Mouse (Mus musculus) embryonic facial prominence, embryonic 15.5 days (tissue): Measurements from ENCODE around the gene Evi2. TPM values are rescaled to one million over a fixed set of nuclear protein-coding genes. Genes with fewer than 3 reads are reported as not detected.

Experiments used
- ATAC-seq: fragments of 200-750 bp; cut with Nextera tagmentation; 2 replicates; pipeline ENCODE4 v1.8.0; 2017; ENCODE audit warnings: low read depth, moderate TSS enrichment; ENCODE audit not compliant: insufficient number of reproducible peaks, low FRiP score, low TSS enrichment
- H3K27ac ChIP-seq: fragments of 300-500 bp; sonication (generic); replicated peaks from 2 replicates; pipeline ENCODE4 v1.5.1; 2015; ENCODE audit warnings: mild to moderate bottlenecking, inconsistent platforms
- H3K27me3 ChIP-seq: fragments of 300-500 bp; sonication (generic); 2 replicates; pipeline ENCODE4 v1.6.1; 2015; ENCODE audit warnings: inconsistent platforms
- H3K36me3 ChIP-seq: fragments of 300-500 bp; sonication (generic); 2 replicates; pipeline ENCODE4 v1.6.1; 2015; ENCODE audit warnings: mild to moderate bottlenecking, inconsistent platforms
- H3K4me1 ChIP-seq: fragments of 300-500 bp; sonication (generic); 2 replicates; pipeline ENCODE4 v1.6.1; 2015; ENCODE audit warnings: inconsistent platforms
- H3K4me2 ChIP-seq: fragments of 300-500 bp; sonication (generic); replicated peaks from 2 replicates; pipeline ENCODE4 v1.6.1; 2015; ENCODE audit warnings: mild to moderate bottlenecking, inconsistent platforms
- H3K4me3 ChIP-seq: fragments of 300-500 bp; sonication (generic); replicated peaks from 2 replicates; pipeline ENCODE4 v1.5.1; 2015; ENCODE audit warnings: mild to moderate bottlenecking, inconsistent platforms
- H3K9ac ChIP-seq: fragments of 300-500 bp; sonication (generic); 2 replicates; pipeline ENCODE4 v1.6.1; 2015; ENCODE audit warnings: inconsistent platforms
- H3K9me3 ChIP-seq: fragments of 300-500 bp; sonication (generic); replicated peaks from 2 replicates; pipeline ENCODE4 v1.6.1; 2016; ENCODE audit warnings: inconsistent platforms
- WGBS: fragments of 180-500 bp; shearing (Covaris S2); methylation state at CpG from one replicate; pipeline ENCODE4 v1.1.7; 2015; 5-methylcytosine and 5-hydroxymethylcytosine counted together
- polyA plus RNA-seq: library from polyadenylated mRNA; unstranded; fragments of >200 nt; fragmentation: Nextera tagmentation; extraction: Ambion mirVana; gene quantifications from 2 replicates; pipeline ENCODE4 v1.2.1, GENCODE M21; 2015

Gene Evi2
- polyA plus RNA-seq, 1 experiment from 2014 or later: 0.64 TPM

DNA sequence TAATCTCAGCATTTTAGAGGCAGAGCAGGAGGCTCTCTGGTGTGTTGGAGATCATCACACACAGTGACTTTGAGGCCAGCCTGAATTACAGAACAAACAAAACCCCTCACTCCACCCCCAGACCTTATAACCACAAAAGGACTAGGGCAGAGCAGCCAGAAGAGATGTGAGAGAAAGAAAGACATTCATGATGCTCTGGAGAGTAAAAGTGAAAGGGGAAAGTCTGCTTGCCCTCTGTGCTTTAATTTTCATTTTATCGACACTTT is 6.1 kb downstream of the Evi2 start:
- Histone ChIP-seq H3K9ac (no peak overlapping the region), H3K4me3 (no peak overlapping the region), H3K4me2 (no peak overlapping the region), H3K4me1 (no peaks in the 10 kb centered on the region), H3K27me3 (no peaks in the 10 kb centered on the region), H3K9me3 (no peaks in the 10 kb centered on the region), H3K36me3 (no peaks in the 10 kb centered on the region; the same call in 1 of the 2 replicates), H3K27ac (no peak overlapping the region)
- WGBS: 79% methylated on average over 1 of the region's 1 CpGs
- ATAC-seq: no peak

DNA sequence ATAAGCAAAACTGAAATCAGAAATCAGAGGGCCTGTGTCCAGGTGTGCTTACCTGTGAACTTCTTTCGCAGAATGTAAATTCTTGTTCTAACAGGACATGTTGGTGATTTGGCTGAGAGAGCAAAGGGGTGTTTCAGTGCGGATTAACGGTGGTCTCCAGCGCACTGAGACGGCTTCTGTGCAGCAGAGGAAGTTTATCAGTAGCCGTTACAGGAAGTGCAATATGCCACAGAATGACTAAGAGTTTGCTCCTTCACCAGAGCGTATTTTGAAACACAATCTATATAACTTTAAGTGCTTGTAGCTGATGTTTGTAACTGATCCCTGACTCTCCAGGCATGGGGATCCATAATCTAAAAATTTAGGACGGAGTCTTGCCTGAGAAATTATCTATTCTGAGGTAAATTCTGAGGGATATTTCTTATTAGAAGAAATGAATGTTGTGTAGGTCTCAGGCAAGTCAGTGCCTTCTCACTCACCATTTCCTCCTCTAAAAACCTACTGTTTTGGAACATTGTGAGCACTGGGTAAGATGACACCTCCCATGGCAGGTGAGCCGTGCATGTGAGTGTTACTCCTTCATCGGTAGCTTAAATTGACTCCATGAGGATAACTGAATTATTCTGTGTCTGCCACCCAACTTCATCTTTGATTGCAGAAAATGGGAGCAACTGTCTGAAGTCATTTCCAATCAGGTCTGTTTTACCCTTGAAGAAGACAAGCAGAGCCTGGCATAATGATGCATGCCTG is 6.7 kb downstream of the Evi2 start, which contains the start of gene Evi2b:
Gene Evi2b (minus strand): TSS at position 203 of the 750 bp plus-strand sequence.
- ATAC-seq: no peak
- Histone ChIP-seq H3K9ac (no peak within 1 kb of the TSS), H3K36me3 (no peaks in the 10 kb centered on the region; the same call in 1 of the 2 replicates), H3K4me2 (no peak within 1 kb of the TSS), H3K9me3 (no peaks in the 10 kb centered on the region), H3K27ac (no peak within 1 kb of the TSS), H3K27me3 (no peaks in the 10 kb centered on the region), H3K4me3 (no peak within 1 kb of the TSS), H3K4me1 (no peaks in the 10 kb centered on the region)
- 66% methylated on average over 10 of the region's 10 CpGs for WGBS

DNA sequence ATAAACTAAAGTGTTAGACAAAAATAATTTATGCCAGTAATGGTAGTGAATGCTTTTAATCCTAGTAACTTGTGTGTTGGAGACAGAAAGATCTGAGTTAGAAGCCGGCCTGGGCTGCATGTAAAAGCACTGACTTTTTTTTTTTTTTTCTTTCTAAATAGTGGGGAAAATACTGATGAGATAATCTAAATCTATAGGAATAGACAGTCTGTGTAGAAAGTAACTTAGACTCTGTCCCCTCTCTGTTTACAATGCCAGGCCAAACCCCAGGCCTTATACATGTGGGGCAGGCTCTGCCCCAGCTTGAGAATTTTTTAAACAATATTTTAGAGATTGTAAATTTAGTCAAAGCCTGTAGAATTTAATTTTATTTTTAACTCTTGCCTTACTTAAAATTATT is 7.4 kb downstream of the Evi2 start:
- WGBS: 88% methylated on average over 1 of the region's 1 CpGs
- H3K4me2 ChIP-seq: no peak overlapping the region
- no peak overlapping the region for H3K27ac ChIP-seq
- no peak overlapping the region for H3K4me3 ChIP-seq
- no peak for ATAC-seq
- H3K9me3 ChIP-seq: no peaks in the 10 kb centered on the region
- H3K36me3 ChIP-seq: no peaks in the 10 kb centered on the region; the same call in 1 of the 2 replicates
- H3K4me1 ChIP-seq: no peaks in the 10 kb centered on the region
- H3K27me3 ChIP-seq: no peaks in the 10 kb centered on the region
- no peak overlapping the region for H3K9ac ChIP-seq

DNA sequence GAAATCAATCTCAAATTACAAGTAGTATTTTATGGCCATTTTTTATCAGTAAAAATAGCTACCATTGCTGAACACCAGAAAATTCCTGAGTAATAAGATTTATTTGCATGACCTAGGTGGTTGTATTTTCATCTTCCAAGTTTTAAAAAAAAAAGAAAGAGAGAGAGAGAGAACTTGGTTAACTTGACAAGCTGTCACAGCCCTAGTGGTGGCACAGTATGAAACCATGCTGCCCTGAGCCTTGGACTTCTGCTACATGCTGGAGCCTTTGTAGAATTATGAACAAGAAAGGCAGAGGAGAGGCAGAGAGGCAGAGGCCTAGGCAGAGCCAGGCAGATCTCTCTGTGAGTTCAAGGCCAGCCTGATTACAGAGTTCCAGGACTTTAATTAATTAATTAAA is 8.5 kb downstream of the Evi2 start:
- Histone ChIP-seq H3K4me2 (no peak overlapping the region), H3K36me3 (no peaks in the 10 kb centered on the region), H3K4me1 (no peaks in the 10 kb centered on the region), H3K27me3 (no peaks in the 10 kb centered on the region), H3K9ac (no peak overlapping the region), H3K4me3 (no peak overlapping the region), H3K9me3 (no peaks in the 10 kb centered on the region), H3K27ac (no peak overlapping the region)
- no peak for ATAC-seq

DNA sequence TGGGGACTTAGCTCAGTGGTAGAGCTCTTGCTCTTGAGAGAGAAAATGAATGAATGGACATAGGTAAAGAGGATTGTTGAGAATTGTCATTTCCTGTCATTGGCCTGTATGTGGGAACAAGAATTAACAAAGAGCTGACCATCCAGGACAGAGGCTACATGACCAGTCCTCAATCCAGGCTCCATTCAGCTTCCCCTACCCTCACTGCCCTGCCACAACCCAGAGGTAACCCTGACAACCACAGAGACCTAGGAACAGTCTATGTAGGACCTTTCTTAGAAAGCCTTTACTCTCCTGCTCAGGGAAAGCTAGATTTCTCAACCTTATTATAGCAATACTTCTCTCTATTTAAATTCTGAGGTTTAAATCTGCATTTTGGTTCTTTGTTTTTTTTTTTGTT is 9.6 kb downstream of the Evi2 start:
- H3K36me3 ChIP-seq: no peaks in the 10 kb centered on the region
- H3K4me3 ChIP-seq: no peak overlapping the region
- ATAC-seq: no peak
- H3K9me3 ChIP-seq: no peaks in the 10 kb centered on the region
- H3K9ac ChIP-seq: no peak overlapping the region
- no peak overlapping the region for H3K27ac ChIP-seq
- no peaks in the 10 kb centered on the region for H3K27me3 ChIP-seq
- H3K4me2 ChIP-seq: no peak overlapping the region
- no peaks in the 10 kb centered on the region for H3K4me1 ChIP-seq

DNA sequence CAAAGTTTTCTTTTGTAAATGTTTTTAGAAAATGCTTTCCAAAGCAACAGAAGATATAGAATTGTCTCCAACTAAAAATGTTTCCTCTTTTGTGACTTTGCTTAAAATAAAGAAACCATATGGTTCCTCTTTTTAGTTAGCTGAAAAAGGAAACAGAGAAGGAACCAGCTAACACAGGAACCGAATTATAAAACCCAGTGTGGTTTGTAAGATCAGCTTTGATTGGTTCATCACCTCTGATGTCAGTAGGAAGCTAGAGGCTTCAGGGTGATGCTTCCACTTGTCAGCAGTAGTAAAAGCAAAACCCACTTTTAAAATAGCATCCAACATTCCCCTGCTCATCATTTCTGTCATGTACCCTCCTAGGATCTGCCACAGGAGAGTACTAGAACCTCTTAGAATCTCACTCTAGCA is 10.5 kb downstream of the Evi2 start:
- Histone ChIP-seq H3K27me3 (no peaks in the 10 kb centered on the region), H3K4me2 (no peak overlapping the region), H3K36me3 (0 out of 2 replicates have a peak, but pooled peaks cover 4% of the 10 kb centered on the region), H3K9me3 (no peaks in the 10 kb centered on the region), H3K27ac (no peak overlapping the region), H3K4me3 (no peak overlapping the region), H3K9ac (no peak overlapping the region), H3K4me1 (0 out of 2 replicates have a peak, but pooled peaks cover 2% of the 10 kb centered on the region)
- 38% methylated on average over 1 of the region's 1 CpGs for WGBS
- ATAC-seq: no peak

DNA sequence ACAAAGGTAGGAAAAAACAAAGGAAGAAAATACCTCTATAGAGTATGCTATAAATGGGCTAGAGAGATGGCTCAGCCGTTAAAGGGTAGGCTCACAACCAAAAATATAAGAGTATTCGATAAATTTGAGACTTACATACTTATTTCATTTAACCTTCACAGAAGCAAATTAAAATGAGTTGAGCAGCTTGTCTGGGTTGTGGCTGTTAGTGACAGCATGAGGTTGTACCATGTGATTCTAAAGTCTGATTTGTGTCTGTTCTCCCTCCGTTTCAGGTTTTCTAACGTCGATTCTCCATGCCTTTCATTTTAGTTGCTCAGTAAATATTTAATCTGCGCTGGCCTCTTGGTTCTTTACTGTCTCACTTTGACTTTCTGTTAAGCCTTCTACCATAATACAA is 11.1 kb downstream of the Evi2 start:
- no peak overlapping the region for H3K27ac ChIP-seq
- 75% methylated on average over 6 of the region's 6 CpGs for WGBS
- 0 out of 2 replicates have a peak, but pooled peaks cover 4% of the 10 kb centered on the region for H3K36me3 ChIP-seq
- H3K9me3 ChIP-seq: no peaks in the 10 kb centered on the region
- no peak overlapping the region for H3K9ac ChIP-seq
- no peak for ATAC-seq
- H3K4me2 ChIP-seq: no peak overlapping the region
- no peaks in the 10 kb centered on the region for H3K27me3 ChIP-seq
- H3K4me1 ChIP-seq: 0 out of 2 replicates have a peak, but pooled peaks cover 2% of the 10 kb centered on the region
- H3K4me3 ChIP-seq: no peak overlapping the region

DNA sequence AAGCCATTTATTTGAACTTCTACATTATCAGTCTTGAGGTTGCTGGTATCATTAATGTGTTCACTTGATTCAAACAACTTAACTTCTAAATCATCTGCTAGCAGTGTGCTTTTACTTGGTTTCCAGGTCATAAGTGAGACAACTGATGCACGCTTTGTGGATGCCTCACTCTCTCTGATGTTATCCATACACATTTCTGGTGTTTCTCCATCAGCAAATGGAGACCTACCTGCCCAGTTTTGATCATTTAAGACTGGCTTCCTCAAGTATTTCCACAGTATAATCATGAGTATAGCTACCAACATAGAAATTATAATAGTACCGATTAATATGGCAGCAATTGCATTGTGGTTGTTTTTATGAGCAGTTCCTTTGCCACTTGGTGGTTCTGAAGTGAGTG is 14.6 kb downstream of the Evi2 start:
- WGBS: 96% methylated on average over 2 of the region's 2 CpGs
- ATAC-seq: no peak
- Histone ChIP-seq H3K27me3 (no peaks in the 10 kb centered on the region), H3K9ac (no peak overlapping the region), H3K36me3 (0 out of 2 replicates have a peak, but pooled peaks cover 4% of the 10 kb centered on the region), H3K4me1 (0 out of 2 replicates have a peak, but pooled peaks cover 2% of the 10 kb centered on the region), H3K27ac (no peak overlapping the region), H3K9me3 (no peaks in the 10 kb centered on the region), H3K4me2 (no peak overlapping the region), H3K4me3 (no peak overlapping the region)

DNA sequence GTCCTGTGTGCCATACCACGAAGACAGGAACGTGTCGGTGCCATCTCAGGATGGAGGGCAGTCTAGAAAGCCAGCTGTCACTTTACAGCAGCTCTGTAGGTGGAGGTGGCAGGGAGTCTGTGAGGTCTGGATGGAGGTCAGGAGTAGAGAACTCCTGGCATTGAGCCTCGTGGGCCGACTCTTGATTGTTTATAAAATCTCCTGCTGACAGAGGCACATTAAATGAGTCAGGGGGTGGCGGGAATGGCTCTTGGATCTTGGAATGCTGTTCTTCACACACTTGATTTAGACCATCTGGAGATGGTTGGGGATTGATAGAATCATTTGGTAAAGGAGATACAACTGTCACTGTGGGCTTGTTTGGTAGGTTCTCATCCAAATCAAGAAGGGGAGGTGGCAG is 15.1 kb downstream of the Evi2 start:
- no peak overlapping the region for H3K4me2 ChIP-seq
- 66% methylated on average over 6 of the region's 6 CpGs for WGBS
- H3K27me3 ChIP-seq: no peaks in the 10 kb centered on the region
- 0 out of 2 replicates have a peak, but pooled peaks cover 2% of the 10 kb centered on the region for H3K4me1 ChIP-seq
- no peak overlapping the region for H3K9ac ChIP-seq
- no peak overlapping the region for H3K4me3 ChIP-seq
- no peak for ATAC-seq
- no peaks in the 10 kb centered on the region for H3K9me3 ChIP-seq
- H3K36me3 ChIP-seq: 0 out of 2 replicates have a peak, but pooled peaks cover 4% of the 10 kb centered on the region
- H3K27ac ChIP-seq: no peak overlapping the region

DNA sequence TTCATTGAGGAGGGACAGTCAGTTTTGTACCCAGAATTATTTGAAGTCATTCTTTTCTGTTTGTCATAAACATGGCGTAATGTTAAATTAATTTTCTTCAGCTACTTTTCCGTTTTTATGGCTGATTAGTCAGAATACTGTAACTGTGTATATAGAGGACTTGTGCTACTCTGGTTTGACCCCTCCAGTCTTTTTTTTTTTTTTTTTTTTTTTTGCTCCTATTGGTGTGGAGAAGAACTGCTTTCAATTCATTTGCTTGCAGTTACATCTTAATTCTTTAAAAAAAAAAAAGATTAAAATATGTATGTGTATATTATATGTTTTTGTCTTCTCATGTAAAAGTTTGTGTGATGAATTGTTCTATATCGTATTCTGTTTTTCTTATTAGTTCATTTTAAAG is 18.4 kb downstream of the Evi2 start:
- no peak overlapping the region for H3K27ac ChIP-seq
- 0 out of 2 replicates have a peak, but pooled peaks cover 4% of the 10 kb centered on the region for H3K36me3 ChIP-seq
- no peak overlapping the region for H3K4me2 ChIP-seq
- no peaks in the 10 kb centered on the region for H3K27me3 ChIP-seq
- H3K9ac ChIP-seq: no peak overlapping the region
- no peaks in the 10 kb centered on the region for H3K9me3 ChIP-seq
- WGBS: 93% methylated on average over 3 of the region's 3 CpGs
- 0 out of 2 replicates have a peak, but pooled peaks cover 2% of the 10 kb centered on the region for H3K4me1 ChIP-seq
- no peak overlapping the region for H3K4me3 ChIP-seq
- no peak for ATAC-seq

DNA sequence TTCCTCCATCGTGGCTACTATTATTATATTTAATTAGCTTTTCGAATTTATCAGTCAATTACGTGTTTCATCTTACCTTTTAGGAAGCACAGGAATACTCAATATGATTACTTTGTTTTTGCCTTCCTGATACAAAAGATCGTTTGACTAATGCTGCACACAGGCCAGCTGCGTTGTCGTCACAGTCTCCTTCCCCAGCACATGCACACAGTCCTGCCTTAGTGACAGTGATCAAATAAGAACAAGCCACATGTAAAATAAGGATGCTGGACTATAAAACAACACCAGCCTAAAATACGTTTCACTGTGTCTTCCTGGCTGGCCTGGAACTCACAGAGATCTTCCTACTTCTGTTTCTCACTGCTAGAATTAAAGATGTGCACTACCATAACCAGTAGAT is 25.9 kb downstream of the Evi2 start:
- H3K9me3 ChIP-seq: no peaks in the 10 kb centered on the region
- no peak for ATAC-seq
- no peak overlapping the region for H3K9ac ChIP-seq
- no peaks in the 10 kb centered on the region for H3K36me3 ChIP-seq
- H3K27me3 ChIP-seq: no peaks in the 10 kb centered on the region
- no peak overlapping the region for H3K4me3 ChIP-seq
- no peaks in the 10 kb centered on the region for H3K4me1 ChIP-seq
- H3K27ac ChIP-seq: no peak overlapping the region
- 89% methylated on average over 7 of the region's 7 CpGs for WGBS
- H3K4me2 ChIP-seq: no peak overlapping the region

DNA sequence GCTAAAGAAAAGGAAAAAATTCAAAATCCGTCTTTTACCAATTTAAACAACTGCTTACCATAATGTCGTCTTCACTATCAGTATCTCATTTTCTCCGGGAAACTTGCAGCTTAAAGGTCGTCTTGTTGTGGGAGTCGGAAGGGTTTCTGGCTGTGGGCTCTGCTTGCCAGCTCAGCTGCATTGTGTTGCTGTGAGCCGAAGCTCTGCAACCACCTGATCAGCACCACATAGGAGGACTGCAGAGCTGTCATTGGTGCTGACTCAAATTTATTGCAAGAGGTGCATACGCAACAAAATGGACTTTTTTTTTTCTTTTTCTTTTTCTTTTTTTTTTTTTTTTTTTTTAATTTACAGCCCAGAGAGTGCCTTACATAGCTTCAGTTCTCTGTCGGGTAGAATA is 26.5 kb downstream of the Evi2 start, which contains the start of gene Omg:
Gene Omg (minus strand): TSS at position 240 of the 400 bp plus-strand sequence.
- Histone ChIP-seq H3K9ac (no peak within 1 kb of the TSS), H3K4me1 (no peaks in the 10 kb centered on the region), H3K9me3 (no peaks in the 10 kb centered on the region), H3K27ac (no peak within 1 kb of the TSS), H3K36me3 (no peaks in the 10 kb centered on the region), H3K27me3 (no peaks in the 10 kb centered on the region), H3K4me3 (no peak within 1 kb of the TSS), H3K4me2 (no peak within 1 kb of the TSS)
- 55% methylated on average over 8 of the region's 8 CpGs for WGBS
- no peak for ATAC-seq
